Mouse (Mus musculus) myocyte (in vitro differentiated cells): Measurements from ENCODE around the gene Ank2.

ENCODE experiments used
- MYOG ChIP-seq, 3 experiments: IDR thresholded peaks; one replicate each; pipeline ENCODE4 v1.6.1; 2011; ENCODE audit warnings: control low read depth in 2 of 3, low read depth in 2 of 3, mild to moderate bottlenecking in 2 of 3; ENCODE audit not compliant: insufficient read length in 2 of 3, control insufficient read depth in 1 of 3, insufficient read depth in 1 of 3
- POLR2A ChIP-seq: IDR thresholded peaks from one replicate; pipeline ENCODE4 v1.6.1; 2011; ENCODE audit warnings: low read depth, mild to moderate bottlenecking, control low read depth, moderate library complexity; ENCODE audit not compliant: insufficient read length
- POLR2AphosphoS2 ChIP-seq: IDR thresholded peaks from one replicate; pipeline ENCODE4 v1.6.1; 2011; ENCODE audit warnings: low read depth, control low read depth; ENCODE audit not compliant: insufficient read length
- REST ChIP-seq: IDR thresholded peaks from one replicate; pipeline ENCODE4 v1.6.1; 2011; ENCODE audit warnings: mild to moderate bottlenecking, control low read depth, moderate library complexity; ENCODE audit not compliant: insufficient read depth, insufficient read length
- USF1 ChIP-seq: IDR thresholded peaks from one replicate; pipeline ENCODE4 v1.6.1; 2011; ENCODE audit warnings: low read depth, mild to moderate bottlenecking, control low read depth, moderate library complexity

- TF ChIP-seq POLR2A (no peak), MYOG (IDR thresholded peaks at IDR 0.05; ENCODE audit: control insufficient read depth in 1 of 3, insufficient read depth in 1 of 3, insufficient read length in 2 of 3, low read depth in 2 of 3) (no peak), POLR2AphosphoS2 (no peak), REST (no peak), USF1 (no peak)
Observed at GRCm38 (mm10) chr3:126940452-126940851, 558.7 kb downstream of the Ank2 start.
